Mouse (Mus musculus): ENCODE data around the gene Rabep2. TPM values are rescaled to one million over a fixed set of nuclear protein-coding genes. Genes with fewer than 3 reads are reported as not detected.

Rabep2 gene
- polyA plus RNA-seq, 1 experiment from 2014 or later = 18.1 TPM

DNA sequence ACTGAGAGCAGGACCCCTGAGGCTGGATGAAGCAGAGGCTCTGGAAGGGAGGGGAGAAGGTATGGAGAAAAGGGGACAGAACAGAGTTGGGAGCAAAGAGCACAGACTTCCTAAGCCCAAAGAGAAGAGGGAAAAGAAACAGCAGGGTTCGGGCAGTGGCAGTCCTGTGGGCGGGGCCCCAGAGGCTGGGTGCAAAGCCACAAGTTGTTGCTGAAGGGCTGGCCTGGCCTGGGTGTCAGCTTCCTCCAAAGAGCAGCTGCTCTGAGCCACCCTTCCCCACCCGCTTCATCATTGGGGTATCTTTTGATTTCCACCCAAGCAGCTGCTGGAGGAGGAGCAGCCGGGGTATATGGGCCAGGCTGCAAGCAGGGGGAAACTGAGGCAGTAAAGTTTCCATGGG, 35.6 kb downstream of the Rabep2 start:
- Histone ChIP-seq H3K9me3 (replicated peaks; ENCODE audit: control insufficient read depth, low read length) (no peaks in the 10 kb centered on the region), H3K27ac (ENCODE audit: low read depth, low read length) (peak overlapping the region; percentile 75; the same call in 1 of the 2 replicates), H3K4me1 (ENCODE audit: control insufficient read depth, insufficient read depth, low read length) (peaks cover 33% of the 10 kb centered on the region), H3K27me3 (ENCODE audit: control insufficient read depth, insufficient read depth, low read length) (peaks cover 3% of the 10 kb centered on the region; the same call in 1 of the 2 replicates), H3K9ac (ENCODE audit: low read depth, low read length) (no peak overlapping the region), H3K36me3 (ENCODE audit: control insufficient read depth, insufficient read depth, low read length) (peaks cover 23% of the 10 kb centered on the region), H3K4me3 (ENCODE audit: low read depth, low read length) (no peak overlapping the region), H3K4me2 (no peak overlapping the region)
- ATAC-seq (replicated peaks; ENCODE audit: insufficient number of reproducible peaks, low FRiP score, low TSS enrichment) = no peak
- WGBS (ENCODE audit: insufficient replicate concordance) = 62% methylated on average over 4 of the region's 4 CpGs

DNA sequence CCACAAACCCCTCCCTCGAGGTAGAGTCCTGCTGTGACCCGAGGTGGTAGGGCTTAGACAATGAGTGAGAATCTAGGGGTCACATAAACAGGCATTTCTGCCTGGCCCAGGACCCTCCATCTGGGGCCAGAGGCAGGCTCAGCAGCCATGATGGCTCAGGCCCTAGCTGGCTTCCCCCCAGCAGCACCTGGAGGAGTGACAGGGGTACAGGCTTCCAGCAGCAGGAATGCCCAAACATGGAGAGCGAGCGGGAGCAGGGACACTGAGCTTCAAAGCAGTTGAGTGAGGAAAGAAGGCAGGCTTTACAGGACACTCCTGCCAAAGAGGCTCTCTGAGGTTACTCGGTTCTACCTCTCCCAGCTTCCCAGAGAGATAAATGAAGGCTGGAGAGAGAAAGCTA, 36.3 kb downstream of the Rabep2 start:
- peak overlapping the region; percentile 36; the same call in 1 of the 2 replicates for H3K9ac ChIP-seq (ENCODE audit: low read depth, low read length)
- no peaks in the 10 kb centered on the region for H3K9me3 ChIP-seq (replicated peaks; ENCODE audit: control insufficient read depth, low read length)
- peak overlapping the region; percentile 75 for H3K27ac ChIP-seq (ENCODE audit: low read depth, low read length)
- WGBS (ENCODE audit: insufficient replicate concordance) = 35% methylated on average over 5 of the region's 5 CpGs
- H3K36me3 ChIP-seq (ENCODE audit: control insufficient read depth, insufficient read depth, low read length) = peaks cover 24% of the 10 kb centered on the region
- H3K4me2 ChIP-seq = no peak overlapping the region
- peaks cover 33% of the 10 kb centered on the region for H3K4me1 ChIP-seq (ENCODE audit: control insufficient read depth, insufficient read depth, low read length)
- no peak overlapping the region for H3K4me3 ChIP-seq (ENCODE audit: low read depth, low read length)
- peaks cover 3% of the 10 kb centered on the region; the same call in 1 of the 2 replicates for H3K27me3 ChIP-seq (ENCODE audit: control insufficient read depth, insufficient read depth, low read length)
- peak; percentile 11; the same call in 1 of the 2 replicates for ATAC-seq (replicated peaks; ENCODE audit: insufficient number of reproducible peaks, low FRiP score, low TSS enrichment)

DNA sequence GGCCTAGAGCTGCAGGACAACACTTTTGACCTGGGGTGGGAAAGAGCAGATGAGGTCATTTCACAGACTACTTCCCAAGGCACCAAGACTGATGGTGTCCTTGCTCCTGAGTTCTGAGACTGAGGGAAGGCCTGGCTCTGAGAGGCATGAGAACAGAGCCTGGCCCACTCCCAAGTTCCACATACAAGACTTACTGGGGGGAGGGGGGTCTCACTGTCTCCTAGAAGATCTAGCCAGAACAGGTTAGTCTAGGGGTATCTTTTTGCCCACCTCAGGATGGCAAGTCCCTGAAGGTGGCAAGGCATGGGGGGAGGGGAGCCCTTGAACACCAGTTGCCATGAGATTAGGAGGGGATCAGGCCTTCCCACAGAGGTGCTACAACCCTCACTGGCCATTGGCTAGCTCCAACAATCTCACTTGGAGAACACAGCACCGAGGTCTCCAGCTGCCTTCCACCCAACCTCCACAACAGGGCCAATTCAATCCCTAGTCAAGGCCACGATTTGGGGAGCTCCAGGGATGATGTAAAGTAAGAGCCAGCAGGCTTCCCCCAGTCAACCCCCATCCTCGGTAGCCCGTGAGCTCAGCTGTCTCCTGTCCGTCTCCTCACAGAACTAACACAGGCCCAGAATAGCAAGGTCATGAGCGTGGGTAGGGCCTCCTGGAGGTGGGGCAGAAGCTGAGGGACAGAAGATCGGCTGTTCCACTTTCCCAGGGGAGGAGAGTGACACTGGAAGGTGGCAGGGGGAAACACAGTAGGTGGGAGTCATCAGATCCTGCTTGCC, 36.9 kb downstream of the Rabep2 start:
- 17% methylated on average over 7 of the region's 7 CpGs for WGBS (ENCODE audit: insufficient replicate concordance)

DNA sequence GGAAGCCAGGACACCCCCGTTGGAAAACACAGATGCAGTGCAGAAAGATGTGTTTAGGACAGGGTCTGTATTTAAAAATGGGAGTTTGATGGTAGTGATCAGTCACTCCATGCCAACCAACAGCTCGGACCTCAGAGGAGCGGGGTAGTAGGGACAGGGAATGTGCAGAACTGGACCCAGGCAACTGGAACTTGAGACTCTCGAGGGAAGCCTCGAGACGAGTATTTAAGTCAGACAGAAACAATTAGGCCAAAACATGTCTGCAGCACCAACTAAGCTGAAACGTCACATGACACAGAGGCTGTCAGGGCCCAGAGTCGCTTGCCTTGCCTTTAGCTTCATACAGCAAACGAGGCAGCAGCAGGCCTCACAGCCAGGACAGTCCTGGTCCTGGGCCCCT, 37.6 kb downstream of the Rabep2 start:
- peaks cover 35% of the 10 kb centered on the region for H3K4me1 ChIP-seq (ENCODE audit: control insufficient read depth, insufficient read depth, low read length)
- H3K27me3 ChIP-seq (ENCODE audit: control insufficient read depth, insufficient read depth, low read length) = peaks cover 3% of the 10 kb centered on the region; the same call in 1 of the 2 replicates
- H3K36me3 ChIP-seq (ENCODE audit: control insufficient read depth, insufficient read depth, low read length) = peaks cover 28% of the 10 kb centered on the region
- H3K9ac ChIP-seq (ENCODE audit: low read depth, low read length) = 0 out of 2 replicates have a peak overlapping the region, but pooled peaks have one; percentile 28
- no peak overlapping the region for H3K4me2 ChIP-seq
- H3K9me3 ChIP-seq (replicated peaks; ENCODE audit: control insufficient read depth, low read length) = no peaks in the 10 kb centered on the region
- H3K27ac ChIP-seq (ENCODE audit: low read depth, low read length) = peak overlapping the region; percentile 75
- H3K4me3 ChIP-seq (ENCODE audit: low read depth, low read length) = no peak overlapping the region
- WGBS (ENCODE audit: insufficient replicate concordance) = 58% methylated on average over 9 of the region's 9 CpGs
- ATAC-seq (replicated peaks; ENCODE audit: insufficient number of reproducible peaks, low FRiP score, low TSS enrichment) = no peak

More for the DNA sequence above, 36.9 kb downstream of the Rabep2 start:
- ATAC-seq (replicated peaks; ENCODE audit: insufficient number of reproducible peaks, low FRiP score, low TSS enrichment) = no peak
- H3K4me1 ChIP-seq (ENCODE audit: control insufficient read depth, insufficient read depth, low read length) = peaks cover 35% of the 10 kb centered on the region
- peaks cover 3% of the 10 kb centered on the region; the same call in 1 of the 2 replicates for H3K27me3 ChIP-seq (ENCODE audit: control insufficient read depth, insufficient read depth, low read length)
- H3K36me3 ChIP-seq (ENCODE audit: control insufficient read depth, insufficient read depth, low read length) = peaks cover 24% of the 10 kb centered on the region
- no peaks in the 10 kb centered on the region for H3K9me3 ChIP-seq (replicated peaks; ENCODE audit: control insufficient read depth, low read length)
- H3K4me3 ChIP-seq (ENCODE audit: low read depth, low read length) = no peak overlapping the region
- peak overlapping the region; percentile 75 for H3K27ac ChIP-seq (ENCODE audit: low read depth, low read length)
- H3K9ac ChIP-seq (ENCODE audit: low read depth, low read length) = peak overlapping the region; percentile 28; the same call in 1 of the 2 replicates
- peak overlapping the region; percentile 27; the same call in 1 of the 2 replicates for H3K4me2 ChIP-seq

DNA sequence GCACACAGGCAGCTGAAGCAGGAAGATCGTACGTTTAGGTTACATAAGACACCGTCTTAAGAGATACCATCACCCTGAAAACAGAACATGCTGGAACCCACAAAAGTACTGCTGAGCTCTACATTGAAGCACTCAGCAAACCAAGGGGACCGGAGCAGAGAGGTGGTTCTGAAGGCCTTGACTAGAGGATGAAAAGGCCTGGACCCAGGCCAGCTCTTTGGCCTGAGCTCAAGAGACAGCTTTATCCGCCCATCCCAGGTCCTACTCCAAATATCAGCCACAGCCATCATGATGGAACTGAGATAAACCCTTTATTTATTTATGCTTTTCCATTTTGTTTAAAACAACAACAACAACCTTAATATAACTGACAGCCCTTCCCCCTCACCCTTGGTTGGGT, 38.1 kb downstream of the Rabep2 start:
- Histone ChIP-seq H3K27me3 (ENCODE audit: control insufficient read depth, insufficient read depth, low read length) (peaks cover 3% of the 10 kb centered on the region; the same call in 1 of the 2 replicates), H3K27ac (ENCODE audit: low read depth, low read length) (peak overlapping the region; percentile 75; the same call in 1 of the 2 replicates), H3K4me2 (no peak overlapping the region), H3K4me3 (ENCODE audit: low read depth, low read length) (no peak overlapping the region), H3K36me3 (ENCODE audit: control insufficient read depth, insufficient read depth, low read length) (peaks cover 34% of the 10 kb centered on the region), H3K9me3 (replicated peaks; ENCODE audit: control insufficient read depth, low read length) (no peaks in the 10 kb centered on the region), H3K9ac (ENCODE audit: low read depth, low read length) (no peak overlapping the region), H3K4me1 (ENCODE audit: control insufficient read depth, insufficient read depth, low read length) (peaks cover 35% of the 10 kb centered on the region)
- WGBS (ENCODE audit: insufficient replicate concordance) = 89% methylated on average over 5 of the region's 5 CpGs
- ATAC-seq (replicated peaks; ENCODE audit: insufficient number of reproducible peaks, low FRiP score, low TSS enrichment) = no peak

DNA sequence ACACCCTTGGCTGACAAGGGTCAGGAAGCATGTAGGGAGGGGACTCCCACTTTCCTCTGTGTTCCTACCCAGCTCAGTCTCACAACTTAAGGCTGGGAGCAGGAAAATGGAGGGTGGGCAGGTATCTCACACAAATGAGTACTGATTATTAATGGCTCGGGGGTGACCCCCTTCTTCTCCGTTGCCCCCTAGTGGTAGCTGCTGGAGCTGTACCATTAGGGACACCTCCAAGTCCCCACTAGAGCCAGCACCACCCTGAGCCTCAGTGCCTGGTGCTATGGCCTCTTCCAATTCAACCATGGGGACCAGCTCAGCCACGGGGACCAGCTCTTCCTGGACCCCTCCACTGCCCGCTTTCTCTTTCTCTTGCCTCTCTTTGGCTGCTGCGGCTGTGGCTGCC, 38.7 kb downstream of the Rabep2 start:
- no peak overlapping the region for H3K4me3 ChIP-seq (ENCODE audit: low read depth, low read length)
- H3K36me3 ChIP-seq (ENCODE audit: control insufficient read depth, insufficient read depth, low read length) = peaks cover 37% of the 10 kb centered on the region
- H3K27me3 ChIP-seq (ENCODE audit: control insufficient read depth, insufficient read depth, low read length) = peaks cover 3% of the 10 kb centered on the region; the same call in 1 of the 2 replicates
- 68% methylated on average over 5 of the region's 5 CpGs for WGBS (ENCODE audit: insufficient replicate concordance)
- H3K9ac ChIP-seq (ENCODE audit: low read depth, low read length) = no peak overlapping the region
- H3K27ac ChIP-seq (ENCODE audit: low read depth, low read length) = 0 out of 2 replicates have a peak overlapping the region, but pooled peaks have one; percentile 6
- H3K4me1 ChIP-seq (ENCODE audit: control insufficient read depth, insufficient read depth, low read length) = peaks cover 35% of the 10 kb centered on the region
- H3K9me3 ChIP-seq (replicated peaks; ENCODE audit: control insufficient read depth, low read length) = no peaks in the 10 kb centered on the region
- H3K4me2 ChIP-seq = no peak overlapping the region
- no peak for ATAC-seq (replicated peaks; ENCODE audit: insufficient number of reproducible peaks, low FRiP score, low TSS enrichment)

DNA sequence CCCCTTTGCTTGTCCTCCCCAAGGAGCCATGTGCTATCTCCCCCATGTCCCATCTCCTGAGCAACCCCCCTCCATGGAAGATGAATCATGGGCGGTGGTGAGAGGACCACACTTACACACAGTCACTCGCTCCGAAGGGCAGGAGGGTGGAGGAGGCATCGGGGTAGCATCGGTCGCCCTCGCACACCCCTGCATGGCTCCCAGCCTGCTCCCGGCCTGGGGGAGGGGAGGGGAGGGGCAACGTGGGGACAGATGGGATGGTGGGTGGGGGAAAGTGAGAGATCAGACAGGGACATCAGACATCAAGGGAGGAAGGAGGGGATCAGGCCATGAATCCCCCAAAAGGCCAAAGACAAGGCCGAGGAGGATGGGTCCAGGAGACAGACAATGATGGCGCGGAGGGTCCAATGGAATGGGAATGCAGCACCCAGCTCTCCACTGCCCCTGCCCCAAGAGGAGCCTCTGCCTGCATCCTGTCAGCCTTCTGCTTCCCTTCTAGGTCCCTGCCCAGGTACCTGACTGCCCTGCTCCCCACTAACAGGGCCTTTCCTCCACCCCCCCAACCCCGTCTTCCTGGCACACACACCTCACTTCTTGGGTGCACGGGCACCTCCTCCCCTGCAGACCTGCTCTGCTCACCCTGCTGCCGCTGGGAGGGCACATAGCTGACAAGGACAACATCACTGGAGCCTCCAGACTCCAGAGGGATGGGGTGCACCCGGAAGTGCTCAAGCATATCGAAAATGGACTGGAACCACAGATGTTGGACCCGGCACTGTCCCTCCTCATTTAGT, 39.5 kb downstream of the Rabep2 start:
- Histone ChIP-seq H3K4me2 (no peak overlapping the region), H3K9ac (ENCODE audit: low read depth, low read length) (no peak overlapping the region), H3K9me3 (replicated peaks; ENCODE audit: control insufficient read depth, low read length) (no peaks in the 10 kb centered on the region), H3K27ac (ENCODE audit: low read depth, low read length) (no peak overlapping the region), H3K4me3 (ENCODE audit: low read depth, low read length) (no peak overlapping the region), H3K4me1 (ENCODE audit: control insufficient read depth, insufficient read depth, low read length) (peaks cover 33% of the 10 kb centered on the region), H3K36me3 (ENCODE audit: control insufficient read depth, insufficient read depth, low read length) (peaks cover 39% of the 10 kb centered on the region), H3K27me3 (ENCODE audit: control insufficient read depth, insufficient read depth, low read length) (no peaks in the 10 kb centered on the region; the same call in 1 of the 2 replicates)
- ATAC-seq (replicated peaks; ENCODE audit: insufficient number of reproducible peaks, low FRiP score, low TSS enrichment) = no peak
- 89% methylated on average over 18 of the region's 18 CpGs for WGBS (ENCODE audit: insufficient replicate concordance)

DNA sequence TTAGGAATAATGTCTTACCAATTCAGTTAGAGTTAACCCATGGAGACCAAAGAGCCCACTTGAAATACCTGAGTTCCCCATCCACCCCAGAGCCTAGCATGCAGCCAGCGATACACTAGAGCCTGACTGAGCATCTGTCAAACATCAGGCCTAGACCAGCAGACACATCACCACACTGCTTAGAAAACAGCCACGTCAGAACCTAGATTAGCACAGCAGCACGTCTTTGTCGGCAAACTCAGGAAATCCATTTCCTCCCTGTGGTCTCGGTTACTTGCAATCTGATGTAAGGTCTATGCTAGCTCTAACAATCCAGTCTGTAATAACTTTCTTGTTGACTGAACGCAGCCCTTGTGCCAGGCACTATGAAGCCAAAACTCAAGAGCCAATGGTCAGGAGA, 41.5 kb downstream of the Rabep2 start:
- Histone ChIP-seq H3K36me3 (ENCODE audit: control insufficient read depth, insufficient read depth, low read length) (peaks cover 39% of the 10 kb centered on the region), H3K4me2 (no peak overlapping the region)
- WGBS (ENCODE audit: insufficient replicate concordance) = 59% methylated on average over 6 of the region's 6 CpGs

More for the DNA sequence above, 41.5 kb downstream of the Rabep2 start:
- ATAC-seq (replicated peaks; ENCODE audit: insufficient number of reproducible peaks, low FRiP score, low TSS enrichment) = no peak
- H3K4me1 ChIP-seq (ENCODE audit: control insufficient read depth, insufficient read depth, low read length) = peaks cover 30% of the 10 kb centered on the region
- H3K4me3 ChIP-seq (ENCODE audit: low read depth, low read length) = no peak overlapping the region
- H3K9me3 ChIP-seq (replicated peaks; ENCODE audit: control insufficient read depth, low read length) = no peaks in the 10 kb centered on the region
- H3K27ac ChIP-seq (ENCODE audit: low read depth, low read length) = no peak overlapping the region
- H3K27me3 ChIP-seq (ENCODE audit: control insufficient read depth, insufficient read depth, low read length) = no peaks in the 10 kb centered on the region
- no peak overlapping the region for H3K9ac ChIP-seq (ENCODE audit: low read depth, low read length)
